9 mouse cellular contexts compared by ENCODE assay signal in the genomic region with DNA sequence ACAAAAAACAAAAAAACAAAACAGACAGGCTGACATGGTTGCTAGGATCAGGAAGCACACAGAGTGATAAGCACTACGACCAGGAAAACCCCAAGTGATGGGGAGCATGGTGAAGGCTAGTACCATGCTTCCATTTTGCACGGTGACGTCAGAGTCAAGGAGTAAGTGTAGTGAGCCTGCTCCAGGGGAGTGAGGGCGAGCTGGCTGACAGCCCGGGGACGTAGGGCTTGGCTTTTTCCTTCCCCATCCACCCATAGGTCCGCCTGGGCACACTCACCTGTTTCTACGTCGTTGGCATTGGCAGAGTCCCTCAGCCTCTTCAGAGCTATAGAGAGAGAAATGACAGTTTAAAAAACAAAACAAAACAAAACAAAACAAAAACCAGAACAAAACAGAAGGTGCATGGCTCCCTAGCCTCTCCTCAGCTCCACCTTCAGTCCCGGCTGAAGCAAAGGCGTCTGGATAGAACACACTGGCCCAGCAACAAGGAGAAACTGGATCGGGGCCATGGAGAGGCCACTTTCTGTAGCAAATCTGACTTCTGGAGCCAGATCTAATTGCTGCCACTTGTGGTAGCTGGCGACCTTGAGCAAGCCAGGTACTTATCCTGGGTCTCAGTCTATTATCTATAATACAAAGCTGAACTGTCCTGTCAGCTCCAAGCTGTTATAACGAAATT. TPM values are rescaled to one million over a fixed set of nuclear protein-coding genes. Genes with fewer than 3 reads are reported as not detected.
DNase-seq lines count a peak whose midpoint lies in the region; ATAC-seq and TF ChIP-seq lines count a peak whose summit lies in the region.
"Had no signal": no experiment of that assay in that cellular context is flagged by ENCODE, and none has a peak within 500 bp of the region (broad histone marks: within the 10 kb centered on the region; RNA-seq: fewer than 3 reads in every experiment).

No protein-coding gene starts in this region.

- 79% methylated on average over 14 of the region's 14 CpGs for WGBS in heart, embryonic 10.5 days
- WGBS in intestine, postnatal 0 days = 72% methylated on average over 14 of the region's 14 CpGs
- 87% methylated on average over 14 of the region's 14 CpGs for WGBS in neural tube, embryonic 13.5 days

- no peaks in the 10 kb centered on the region for H3K9me3 ChIP-seq in heart, embryonic 10.5 days
- H3K9me3 ChIP-seq in megakaryocyte, embryonic 14.5 days = peaks cover 16% of the 10 kb centered on the region
- no peaks in the 10 kb centered on the region for H3K9me3 ChIP-seq in intestine, postnatal 0 days (ENCODE audit: control insufficient read depth)
- H3K9me3 ChIP-seq in neural tube, embryonic 13.5 days = no peaks in the 10 kb centered on the region

- TF ChIP-seq CTCF in intestine, postnatal 0 days (IDR thresholded peaks at IDR 0.05; ENCODE audit: low read depth) = no peak

- peak overlapping the region; percentile 86; the same call in 1 of the 2 replicates for H3K4me2 ChIP-seq in intestine, postnatal 0 days (replicated peaks; ENCODE audit: low read depth)
- H3K4me2 ChIP-seq in neural tube, embryonic 13.5 days = peak overlapping the region; percentile 84; the same call in 1 of the 2 replicates

- H3K27ac ChIP-seq in heart, embryonic 10.5 days = no peak overlapping the region
- no peak overlapping the region for H3K27ac ChIP-seq in intestine, postnatal 0 days (ENCODE audit: low read depth, low read length)
- H3K27ac ChIP-seq in neural tube, embryonic 13.5 days (replicated peaks) = no peak overlapping the region

- no peak overlapping the region for H3K9ac ChIP-seq in intestine, postnatal 0 days (ENCODE audit: low read depth, low read length)
- 0 out of 2 replicates have a peak overlapping the region, but pooled peaks have one; percentile 23 for H3K9ac ChIP-seq in neural tube, embryonic 13.5 days

- no peak for ATAC-seq in megakaryocyte, adult 5-6 weeks (ENCODE audit: poor library complexity, severe bottlenecking)
- ATAC-seq in intestine, postnatal 0 days = no peak
- no peak for ATAC-seq in neural tube, embryonic 13.5 days (ENCODE audit: low read depth)

- peaks cover 50% of the 10 kb centered on the region for H3K36me3 ChIP-seq in heart, embryonic 10.5 days
- peaks cover 53% of the 10 kb centered on the region for H3K36me3 ChIP-seq in megakaryocyte, embryonic 14.5 days (replicated peaks; ENCODE audit: low read length)
- peaks cover 49% of the 10 kb centered on the region for H3K36me3 ChIP-seq in intestine, postnatal 0 days (ENCODE audit: control insufficient read depth, insufficient read depth)
- peaks cover 51% of the 10 kb centered on the region for H3K36me3 ChIP-seq in neural tube, embryonic 13.5 days

- H3K4me1 ChIP-seq in heart, embryonic 10.5 days = peaks cover 41% of the 10 kb centered on the region
- H3K4me1 ChIP-seq in megakaryocyte, embryonic 14.5 days = peaks cover 51% of the 10 kb centered on the region
- H3K4me1 ChIP-seq in intestine, postnatal 0 days (replicated peaks; ENCODE audit: control insufficient read depth, insufficient read depth, low read length) = peaks cover 4% of the 10 kb centered on the region; the same call in 1 of the 2 replicates
- peaks cover 25% of the 10 kb centered on the region for H3K4me1 ChIP-seq in neural tube, embryonic 13.5 days (replicated peaks)

- no peaks in the 10 kb centered on the region for H3K27me3 ChIP-seq in heart, embryonic 10.5 days (ENCODE audit: insufficient read depth, poor library complexity, severe bottlenecking)
- peaks cover 1% of the 10 kb centered on the region for H3K27me3 ChIP-seq in megakaryocyte, embryonic 14.5 days (replicated peaks)
- no peaks in the 10 kb centered on the region for H3K27me3 ChIP-seq in intestine, postnatal 0 days (replicated peaks; ENCODE audit: control insufficient read depth, insufficient read depth, low read length)
- no peaks in the 10 kb centered on the region for H3K27me3 ChIP-seq in neural tube, embryonic 13.5 days

- H3K4me3 ChIP-seq in heart, embryonic 10.5 days = 0 out of 2 replicates have a peak overlapping the region, but pooled peaks have one; percentile 95
- peak overlapping the region; percentile 96 for H3K4me3 ChIP-seq in megakaryocyte, embryonic 14.5 days (replicated peaks)
- no peak overlapping the region for H3K4me3 ChIP-seq in intestine, postnatal 0 days (ENCODE audit: low read depth, low read length)
- no peak overlapping the region for H3K4me3 ChIP-seq in neural tube, embryonic 13.5 days

- no peak for DNase-seq in heart, embryonic 10.5 days (ENCODE audit: low spot score)
- DNase-seq in heart, adult 9 months (ENCODE audit: low spot score in 2 of 2) = no peak
- no peak for DNase-seq in layer of hippocampus, postnatal 14 days (ENCODE audit: low spot score in 2 of 2)
- DNase-seq in adrenal gland, adult 18-20 months (ENCODE audit: low spot score in 2 of 2) = no peak
- DNase-seq: cerebellum, adult 18-20 months had no signal

RNA-seq across cellular contexts. Expression of a gene that starts 1.7 kb away (rescaled TPM):
- polyA plus RNA-seq in heart, embryonic 10.5 days (2016; fragmentation: Nextera tagmentation; extraction: Ambion mirVana) = 34.8 and 48.7 TPM in 2 replicates
- 32.5 and 90.9 TPM in 2 replicates for polyA plus RNA-seq in megakaryocyte, embryonic 14.5 days (2012; ENCODE audit: insufficient read depth, low replicate concordance)
- 13.5 and 14.3 TPM in 2 replicates for total RNA-seq in megakaryocyte, adult 5-6 weeks (2015)
- total RNA-seq in megakaryocyte, adult 5-6 weeks (2017) = 10.3 and 11.2 TPM in 2 replicates
- polyA plus RNA-seq in intestine, postnatal 0 days (2015; fragmentation: Nextera tagmentation; extraction: Ambion mirVana) = 44.1 and 48.8 TPM in 2 replicates
- polyA plus RNA-seq in neural tube, embryonic 13.5 days (2015; fragmentation: Nextera tagmentation; extraction: Ambion mirVana) = 46.5 and 52.9 TPM in 2 replicates
- total RNA-seq in layer of hippocampus, postnatal 14 days (2021) = 10 to 100 TPM; 18.9 to 19.0 TPM
- 10 to 100 TPM; 23.9 to 26.5 TPM for total RNA-seq in adrenal gland, adult 18-20 months (2021)

RNA-seq across cellular contexts. Expression of a gene that starts 14.0 kb away (rescaled TPM):
- 201 and 226 TPM in 2 replicates for polyA plus RNA-seq in heart, embryonic 10.5 days (2016; fragmentation: Nextera tagmentation; extraction: Ambion mirVana)
- polyA plus RNA-seq in megakaryocyte, embryonic 14.5 days (2012; ENCODE audit: insufficient read depth, low replicate concordance) = 9.1 and 10.8 TPM in 2 replicates
- 110 and 116 TPM in 2 replicates for total RNA-seq in megakaryocyte, adult 5-6 weeks (2015)
- total RNA-seq in megakaryocyte, adult 5-6 weeks (2017) = 153 and 155 TPM in 2 replicates
- polyA plus RNA-seq in intestine, postnatal 0 days (2015; fragmentation: Nextera tagmentation; extraction: Ambion mirVana) = 97.0 and 100 TPM in 2 replicates
- polyA plus RNA-seq in neural tube, embryonic 13.5 days (2015; fragmentation: Nextera tagmentation; extraction: Ambion mirVana) = 185 and 196 TPM in 2 replicates
- 10 to 100 TPM; 82.2 to 83.1 TPM for total RNA-seq in layer of hippocampus, postnatal 14 days (2021)
- total RNA-seq in adrenal gland, adult 18-20 months (2021) = 100 to 1,000 TPM; 136 to 139 TPM

RNA-seq across cellular contexts. Expression of a gene that starts 19.3 kb away (rescaled TPM):
- 0.26 TPM in 1 of 2 replicates, not detected in the other for polyA plus RNA-seq in heart, embryonic 10.5 days (2016; fragmentation: Nextera tagmentation; extraction: Ambion mirVana)
- 10.8 and 18.1 TPM in 2 replicates for polyA plus RNA-seq in megakaryocyte, embryonic 14.5 days (2012; ENCODE audit: insufficient read depth, low replicate concordance)
- total RNA-seq in megakaryocyte, adult 5-6 weeks (2015) = not detected in 2 replicates
- total RNA-seq in megakaryocyte, adult 5-6 weeks (2017) = not detected in 2 replicates
- 2.2 and 2.6 TPM in 2 replicates for polyA plus RNA-seq in intestine, postnatal 0 days (2015; fragmentation: Nextera tagmentation; extraction: Ambion mirVana)
- not detected in 2 replicates for polyA plus RNA-seq in neural tube, embryonic 13.5 days (2015; fragmentation: Nextera tagmentation; extraction: Ambion mirVana)
- under 1 TPM in 1 of 2 experiments, not detected in 1; 0.72 TPM for total RNA-seq in layer of hippocampus, postnatal 14 days (2021)
- under 1 TPM in 1 of 2 experiments, not detected in 1; 0.27 TPM for total RNA-seq in adrenal gland, adult 18-20 months (2021)

RNA-seq across cellular contexts. Expression of a gene that starts 32.8 kb away (rescaled TPM):
- 195 and 250 TPM in 2 replicates for polyA plus RNA-seq in heart, embryonic 10.5 days (2016; fragmentation: Nextera tagmentation; extraction: Ambion mirVana)
- 211 and 406 TPM in 2 replicates for polyA plus RNA-seq in megakaryocyte, embryonic 14.5 days (2012; ENCODE audit: insufficient read depth, low replicate concordance)
- 47.9 and 51.3 TPM in 2 replicates for total RNA-seq in megakaryocyte, adult 5-6 weeks (2015)
- total RNA-seq in megakaryocyte, adult 5-6 weeks (2017) = 87.2 and 90.0 TPM in 2 replicates
- polyA plus RNA-seq in intestine, postnatal 0 days (2015; fragmentation: Nextera tagmentation; extraction: Ambion mirVana) = 298 and 319 TPM in 2 replicates
- polyA plus RNA-seq in neural tube, embryonic 13.5 days (2015; fragmentation: Nextera tagmentation; extraction: Ambion mirVana) = 275 and 287 TPM in 2 replicates
- 10 to 100 TPM; 88.8 to 94.3 TPM for total RNA-seq in layer of hippocampus, postnatal 14 days (2021)
- 100 to 1,000 TPM in 1 of 2 experiments, 10 to 100 TPM in 1; 86.2 to 101 TPM for total RNA-seq in adrenal gland, adult 18-20 months (2021)

RNA-seq across cellular contexts. Expression of a gene that starts 47.7 kb away (rescaled TPM):
- polyA plus RNA-seq in heart, embryonic 10.5 days (2016; fragmentation: Nextera tagmentation; extraction: Ambion mirVana) = 13.1 and 14.5 TPM in 2 replicates
- polyA plus RNA-seq in megakaryocyte, embryonic 14.5 days (2012; ENCODE audit: insufficient read depth, low replicate concordance) = 2.0 and 8.4 TPM in 2 replicates
- 4.4 and 6.1 TPM in 2 replicates for total RNA-seq in megakaryocyte, adult 5-6 weeks (2015)
- total RNA-seq in megakaryocyte, adult 5-6 weeks (2017) = 3.6 and 6.3 TPM in 2 replicates
- polyA plus RNA-seq in intestine, postnatal 0 days (2015; fragmentation: Nextera tagmentation; extraction: Ambion mirVana) = 3.7 and 5.0 TPM in 2 replicates
- 10.4 and 11.2 TPM in 2 replicates for polyA plus RNA-seq in neural tube, embryonic 13.5 days (2015; fragmentation: Nextera tagmentation; extraction: Ambion mirVana)
- 10 to 100 TPM; 36.5 to 39.3 TPM for total RNA-seq in layer of hippocampus, postnatal 14 days (2021)
- total RNA-seq in adrenal gland, adult 18-20 months (2021) = 10 to 100 TPM; 39.0 to 45.5 TPM

Comparison
In these comparisons a context has a peak if more than half of its experiments do, and no peak if none do; other contexts are left out.
1. H3K4me3 ChIP-seq: peak in heart, embryonic 10.5 days (single experiment) and megakaryocyte, embryonic 14.5 days (single experiment); none in intestine, postnatal 0 days (single experiment) and neural tube, embryonic 13.5 days (single experiment).